Comparison of ENCODE assay signal across 20 mouse cellular contexts in genomic region chr13:83661166-83661565, GRCm38 (mm10).
A peak's percentile ranks its signal among the peaks of the same experiment; 100 is the strongest.
DNase-seq lines count a peak whose midpoint lies in the region; ATAC-seq and TF ChIP-seq lines count a peak whose summit lies in the region.
"Had no signal": no experiment of that assay in that cellular context is flagged by ENCODE, and none has a peak within 500 bp of the region (broad histone marks: within the 10 kb centered on the region; RNA-seq: fewer than 3 reads in every experiment).

No protein-coding gene starts in this region.

- 58% methylated on average over 7 of the region's 7 CpGs for WGBS in forebrain, embryonic 11.5 days
- 60% methylated on average over 7 of the region's 7 CpGs for WGBS in hindbrain, embryonic 13.5 days
- 45% methylated on average over 7 of the region's 7 CpGs for WGBS in midbrain, postnatal 0 days

- peak overlapping the region; percentile 11; the same call in 1 of the 2 replicates for H3K4me2 ChIP-seq in forebrain, embryonic 11.5 days (ENCODE audit: low read depth, low read length, severe bottlenecking)
- peak overlapping the region; percentile 36 for H3K4me2 ChIP-seq in hindbrain, embryonic 13.5 days
- peak overlapping the region; percentile 13 for H3K4me2 ChIP-seq in midbrain, postnatal 0 days (ENCODE audit: low read depth, low read length, poor library complexity, severe bottlenecking)
- H3K4me2 ChIP-seq: heart, embryonic 11.5 days; intestine, embryonic 15.5 days; liver, embryonic 13.5 days; lung, embryonic 15.5 days; stomach, embryonic 15.5 days had no signal

- DNase-seq in forebrain, embryonic 11.5 days (ENCODE audit: low spot score), result no peak
- no peak for DNase-seq in midbrain, postnatal 0 days (ENCODE audit: low spot score)
- DNase-seq in gastrocnemius, postnatal 4 days (ENCODE audit: low spot score in 2 of 2), result no peak
- no peak for DNase-seq in thymus, postnatal 25 days
- DNase-seq: adrenal gland, postnatal 36 days; gastrocnemius, postnatal 25 days; heart, postnatal 14 days; liver, embryonic 13.5 days; spleen, adult 18-20 months; thymus, adult 2 months had no signal

- peaks cover 12% of the 10 kb centered on the region for H3K4me1 ChIP-seq in cortical plate, adult 2 months (ENCODE audit: control insufficient read depth, insufficient read depth, low read length)
- peaks cover 5% of the 10 kb centered on the region; the same call in 1 of the 2 replicates for H3K4me1 ChIP-seq in forebrain, embryonic 11.5 days (replicated peaks; ENCODE audit: control insufficient read depth, insufficient read depth, low read length)
- H3K4me1 ChIP-seq in hindbrain, embryonic 13.5 days (replicated peaks), result peaks cover 2% of the 10 kb centered on the region; the same call in 1 of the 2 replicates
- no peaks in the 10 kb centered on the region for H3K4me1 ChIP-seq in midbrain, postnatal 0 days (ENCODE audit: insufficient read depth, low read length)
- H3K4me1 ChIP-seq: intestine, embryonic 15.5 days; liver, embryonic 13.5 days; lung, embryonic 15.5 days; stomach, embryonic 15.5 days had no signal

- ATAC-seq in forebrain, embryonic 11.5 days (replicated peaks; ENCODE audit: low FRiP score), result peak; percentile 26; the same call in 1 of the 2 replicates
- no peak for ATAC-seq in hindbrain, embryonic 13.5 days (ENCODE audit: low FRiP score)
- 0 out of 2 replicates have a peak, but pooled peaks have one; percentile 5 for ATAC-seq in midbrain, postnatal 0 days (ENCODE audit: low FRiP score)
- ATAC-seq in megakaryocyte progenitor cell, adult 5-6 weeks (replicated peaks; ENCODE audit: poor library complexity), result no peak
- ATAC-seq: activated CD4-positive, CD25-positive, alpha-beta regulatory T cell, adult 4 months; intestine, embryonic 15.5 days; Patski had no signal

- H3K4me3 ChIP-seq in cortical plate, adult 2 months (ENCODE audit: insufficient read depth, low read length), result no peak overlapping the region
- no peak overlapping the region for H3K4me3 ChIP-seq in forebrain, embryonic 11.5 days (ENCODE audit: low read depth, low read length)
- no peak overlapping the region for H3K4me3 ChIP-seq in hindbrain, embryonic 13.5 days
- no peak overlapping the region for H3K4me3 ChIP-seq in midbrain, postnatal 0 days (ENCODE audit: low read depth, low read length)
- H3K4me3 ChIP-seq: intestine, embryonic 15.5 days; liver, embryonic 13.5 days; lung, embryonic 15.5 days; stomach, embryonic 15.5 days had no signal

- no peaks in the 10 kb centered on the region for H3K9me3 ChIP-seq in forebrain, embryonic 11.5 days (ENCODE audit: control insufficient read depth, low read length)
- no peaks in the 10 kb centered on the region for H3K9me3 ChIP-seq in hindbrain, embryonic 13.5 days
- H3K9me3 ChIP-seq in midbrain, postnatal 0 days (ENCODE audit: low read length), result no peaks in the 10 kb centered on the region
- H3K9me3 ChIP-seq: intestine, embryonic 15.5 days; liver, embryonic 13.5 days; lung, embryonic 15.5 days; stomach, embryonic 15.5 days had no signal

- no peak for TF ChIP-seq POLR2A in cortical plate, adult 2 months (IDR thresholded peaks at IDR 0.05; ENCODE audit: extremely low read depth, insufficient read depth, low read length)

- no peak for TF ChIP-seq CTCF in cortical plate, adult 2 months (IDR thresholded peaks at IDR 0.05; ENCODE audit: extremely low read depth, insufficient read depth, low read length)
- no peak for TF ChIP-seq CTCF in midbrain, postnatal 0 days (IDR thresholded peaks at IDR 0.05)

- H3K9ac ChIP-seq in forebrain, embryonic 11.5 days (ENCODE audit: low read length), result no peak overlapping the region
- no peak overlapping the region for H3K9ac ChIP-seq in hindbrain, embryonic 13.5 days
- H3K9ac ChIP-seq in midbrain, postnatal 0 days (replicated peaks; ENCODE audit: low read length, poor library complexity, severe bottlenecking), result no peak overlapping the region
- H3K9ac ChIP-seq: intestine, embryonic 15.5 days; liver, embryonic 13.5 days; lung, embryonic 15.5 days; stomach, embryonic 15.5 days had no signal

- peak overlapping the region; percentile 6; the same call in 1 of the 2 replicates for H3K27ac ChIP-seq in cortical plate, adult 2 months (ENCODE audit: insufficient read depth, low read length)
- H3K27ac ChIP-seq in forebrain, embryonic 11.5 days (ENCODE audit: low read depth, low read length), result no peak overlapping the region
- no peak overlapping the region for H3K27ac ChIP-seq in hindbrain, embryonic 13.5 days
- H3K27ac ChIP-seq in midbrain, postnatal 0 days (ENCODE audit: low read depth, low read length), result no peak overlapping the region
- H3K27ac ChIP-seq: intestine, embryonic 15.5 days; liver, embryonic 13.5 days; lung, embryonic 15.5 days; macrophage; stomach, embryonic 15.5 days had no signal

- H3K27me3 ChIP-seq in forebrain, embryonic 11.5 days (ENCODE audit: control insufficient read depth, insufficient read depth, low read length), result no peaks in the 10 kb centered on the region
- no peaks in the 10 kb centered on the region for H3K27me3 ChIP-seq in hindbrain, embryonic 13.5 days
- H3K27me3 ChIP-seq in midbrain, postnatal 0 days (ENCODE audit: insufficient read depth, low read length), result no peaks in the 10 kb centered on the region
- H3K27me3 ChIP-seq: intestine, embryonic 15.5 days; liver, embryonic 13.5 days; lung, embryonic 15.5 days; stomach, embryonic 15.5 days had no signal

- H3K36me3 ChIP-seq in forebrain, embryonic 11.5 days (ENCODE audit: control insufficient read depth, insufficient read depth, low read length), result no peaks in the 10 kb centered on the region
- no peaks in the 10 kb centered on the region for H3K36me3 ChIP-seq in hindbrain, embryonic 13.5 days
- H3K36me3 ChIP-seq in midbrain, postnatal 0 days (ENCODE audit: insufficient read depth, low read length), result no peaks in the 10 kb centered on the region
- H3K36me3 ChIP-seq: intestine, embryonic 15.5 days; liver, embryonic 13.5 days; lung, embryonic 15.5 days; stomach, embryonic 15.5 days had no signal

Comparison
In these comparisons a context has a peak if more than half of its experiments do, and no peak if none do; other contexts are left out.
1. ATAC-seq: peak in forebrain, embryonic 11.5 days (single experiment) and midbrain, postnatal 0 days (single experiment); none in hindbrain, embryonic 13.5 days (single experiment) and megakaryocyte progenitor cell, adult 5-6 weeks (single experiment).
2. Peak in every context shown above with its lines, with median percentiles within 50 percentile points of each other: H3K4me2 ChIP-seq.